Mouse (Mus musculus): Measurements from ENCODE around the gene Il1rap.

Il1rap gene

DNA sequence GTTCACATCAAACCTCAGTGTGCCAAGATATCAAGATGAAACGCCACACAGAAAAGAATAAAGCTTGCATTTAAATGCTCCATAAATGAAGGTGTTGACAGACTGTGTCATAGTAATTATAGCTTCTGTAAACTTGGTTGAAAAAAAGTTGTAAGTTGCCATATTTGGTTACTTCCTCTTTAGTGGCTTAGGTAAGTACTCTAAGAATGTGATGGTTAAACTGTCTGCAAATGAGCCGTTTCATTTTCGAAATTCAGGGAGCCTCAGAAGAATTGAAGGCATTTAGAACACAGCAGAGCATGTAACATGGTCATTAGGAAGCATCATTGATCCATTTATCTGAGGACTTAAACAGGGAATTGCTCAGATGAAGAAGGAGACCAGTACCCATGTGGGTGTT, 146.6 kb downstream of the Il1rap start:
- DNase-seq (ENCODE audit: low spot score), result no peak

DNA sequence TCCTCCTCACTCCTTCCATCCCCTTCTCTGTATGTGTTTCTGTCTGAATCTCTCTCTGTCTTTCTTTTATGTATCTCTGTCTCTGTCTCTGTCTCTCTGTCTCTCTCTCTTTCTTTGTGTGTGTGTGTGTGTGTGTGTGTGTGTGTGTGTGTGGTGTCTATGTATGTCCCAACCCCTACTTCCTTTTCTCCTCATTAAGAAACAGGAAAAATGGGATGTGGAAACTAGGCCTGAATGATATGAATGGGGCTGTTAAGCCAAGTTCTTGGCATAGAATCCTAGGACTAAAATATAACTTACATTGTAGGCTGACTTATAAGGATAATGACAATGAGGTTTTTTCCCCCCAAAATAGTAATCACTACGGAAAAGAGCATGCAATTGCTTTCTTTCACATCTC, 149.4 kb downstream of the Il1rap start:
- DNase-seq (ENCODE audit: low spot score), result no peak

DNA sequence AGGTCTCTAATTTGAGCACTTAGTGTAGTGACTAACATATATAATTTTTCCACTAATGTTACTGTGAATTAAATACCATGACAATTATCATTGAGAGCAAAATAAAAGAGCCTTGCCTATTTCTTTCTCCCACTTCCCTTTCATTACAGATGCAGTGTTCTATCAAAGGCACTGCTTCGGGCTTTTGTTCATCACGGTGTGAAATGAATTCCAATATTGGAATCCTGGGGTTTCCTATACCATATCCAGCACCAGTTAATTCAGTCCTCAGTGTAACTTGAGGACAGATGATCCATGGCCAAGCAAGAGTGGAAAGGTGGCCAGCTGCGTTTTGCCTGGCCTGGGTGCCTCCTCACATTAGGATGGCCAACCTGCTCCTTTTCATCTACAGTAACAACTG, 151.1 kb downstream of the Il1rap start:
- DNase-seq (ENCODE audit: low spot score), result no peak

DNA sequence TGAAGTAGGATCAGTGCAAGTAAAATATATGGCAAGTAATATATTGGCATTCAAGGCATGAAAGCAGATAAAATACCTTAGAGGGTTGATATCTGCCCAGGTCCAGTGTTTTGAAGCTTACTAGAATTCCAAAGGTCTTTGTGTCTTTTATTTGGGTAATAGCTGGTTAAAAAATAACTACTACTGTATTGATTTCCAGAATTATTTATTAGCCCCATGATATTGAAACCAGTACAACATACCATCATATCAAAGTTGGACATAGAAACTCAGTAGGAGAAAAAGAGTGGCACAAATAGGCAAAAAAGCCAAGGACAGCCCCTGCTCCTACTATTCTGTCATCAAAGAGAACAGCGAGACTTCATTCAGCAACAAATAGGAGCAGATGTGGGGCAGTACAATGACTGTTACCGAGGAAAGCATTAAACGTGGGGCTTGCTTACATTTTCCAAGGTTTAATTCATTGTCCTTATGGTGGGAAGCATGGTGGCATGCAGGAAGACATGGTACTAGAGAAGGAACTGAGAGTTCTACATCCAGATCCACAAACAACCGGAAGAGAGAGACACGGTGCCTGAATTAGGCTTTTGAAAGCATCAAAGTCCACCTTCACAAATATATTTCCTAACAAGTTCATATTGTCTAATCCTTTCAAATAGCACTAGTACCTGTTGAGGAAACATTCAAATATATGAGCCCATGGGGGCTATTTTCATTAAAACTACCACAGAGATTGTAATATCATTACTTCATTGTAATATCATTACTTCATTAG, 174.1 kb downstream of the Il1rap start:
- DNase-seq (ENCODE audit: low spot score), result no peak

DNA sequence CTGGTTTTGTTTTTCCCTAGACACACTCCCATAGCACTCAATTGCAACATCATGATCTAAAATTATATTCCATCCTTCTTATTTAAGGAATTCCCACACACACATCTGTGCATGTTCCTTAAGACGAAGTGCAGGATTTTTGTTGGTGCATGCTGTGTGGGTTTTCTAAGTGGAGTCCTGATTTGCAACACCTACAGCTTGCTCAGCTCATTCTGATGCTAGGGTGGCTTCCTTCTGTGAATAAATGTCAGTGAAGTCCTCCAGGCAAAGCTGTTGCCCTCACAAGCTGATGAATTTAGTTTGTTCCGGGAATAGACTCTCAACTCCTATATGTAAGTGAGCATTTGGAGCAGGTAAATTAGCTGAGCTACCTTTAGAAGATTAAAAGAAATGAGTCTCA, 194.5 kb downstream of the Il1rap start:
- no peak for DNase-seq (ENCODE audit: low spot score)

DNA sequence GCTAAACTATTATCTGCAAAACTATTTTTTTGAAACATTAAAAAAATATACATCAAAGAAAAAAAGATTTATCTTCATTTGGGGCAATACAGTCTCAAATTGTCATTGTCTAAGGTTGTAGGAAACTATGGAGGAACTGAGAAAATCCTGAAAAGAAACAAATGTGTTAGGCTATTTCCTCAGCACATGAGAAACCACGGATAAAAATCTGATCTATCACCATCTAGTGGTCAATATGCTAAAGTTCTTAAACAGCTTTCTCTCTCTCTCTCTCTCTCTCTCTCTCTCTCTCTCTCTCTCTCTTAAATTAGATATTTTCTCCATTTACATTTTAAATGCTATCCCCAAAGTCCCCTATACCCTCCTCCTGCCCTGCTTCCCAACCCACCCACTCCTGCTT, 195.6 kb downstream of the Il1rap start:
- no peak for DNase-seq (ENCODE audit: low spot score)

Data from ovary, postnatal 10 days (tissue).